ENCODE assay signal across 1 mouse cellular context in the genomic region with DNA sequence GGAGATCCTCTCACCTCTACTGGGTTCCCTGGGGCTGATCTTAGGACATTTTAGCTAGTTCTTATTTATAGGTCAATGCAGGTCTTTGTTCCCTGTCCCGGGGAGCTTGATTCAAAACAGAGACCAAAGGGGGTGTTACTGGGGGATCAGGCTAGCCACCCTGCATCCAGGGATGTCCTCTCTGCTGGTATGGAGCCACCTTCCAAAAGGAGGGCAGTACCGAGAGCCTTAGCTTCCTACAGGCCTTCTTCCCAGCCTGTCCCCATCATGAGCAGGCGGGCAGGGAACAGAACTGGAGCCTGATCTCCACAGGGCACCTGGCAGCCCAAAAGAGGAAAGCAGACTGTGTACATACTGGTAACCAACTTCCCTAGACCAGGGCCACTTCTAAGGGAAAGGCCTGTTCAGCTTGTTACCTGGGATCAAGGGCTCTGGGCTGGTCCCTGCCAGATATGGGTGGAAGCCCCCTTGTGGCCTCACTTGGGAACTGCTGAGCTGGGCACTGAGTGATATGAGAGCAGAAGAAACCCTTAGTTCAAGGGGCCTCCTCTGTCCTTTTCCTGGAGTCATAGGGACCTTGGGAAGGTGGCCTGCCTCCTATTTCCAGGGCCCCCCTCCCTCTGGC.
TF ChIP-seq lines count a peak whose summit lies in the region.

No protein-coding gene starts in this region.

TF ChIP-seq in CH12.LX, 34 proteins besides CTCF, POLR2A, EP300 and RAD21:
- TF ChIP-seq JUN (IDR thresholded peaks at IDR 0.05; ENCODE audit: insufficient read depth, low read depth, low read length) (no peak), CHD2 (IDR thresholded peaks at IDR 0.05; ENCODE audit: low read length) (no peak), NELFE (IDR thresholded peaks at IDR 0.05; ENCODE audit: low read depth, low read length) (no peak), GABPA (IDR thresholded peaks at IDR 0.05; ENCODE audit: insufficient replicate concordance, low read depth, low read length) (no peak), RCOR1 (conservative IDR thresholded peaks at IDR 0.05; ENCODE audit: low read depth, low read length) (no peak), IRF4 (IDR thresholded peaks at IDR 0.05; ENCODE audit: low read depth, low read length) (peak; percentile 14; the same call in 1 of the 2 replicates), MAFK (IDR thresholded peaks at IDR 0.05; ENCODE audit: insufficient replicate concordance, low read length) (peak; percentile 16; the same call in 1 of the 2 replicates), POLR2AphosphoS2 (IDR thresholded peaks at IDR 0.05; ENCODE audit: low read depth, low read length) (no peak), SMC3 (IDR thresholded peaks at IDR 0.05; ENCODE audit: low read depth, low read length) (peak; percentile 64), USF2 (conservative IDR thresholded peaks at IDR 0.05; ENCODE audit: low read depth, low read length) (no peak), JUND (conservative IDR thresholded peaks at IDR 0.05; ENCODE audit: low read depth, low read length) (no peak), E2F4 (IDR thresholded peaks at IDR 0.05; ENCODE audit: insufficient replicate concordance, low read depth, low read length) (no peak), CHD1 (IDR thresholded peaks at IDR 0.05; ENCODE audit: low read depth, low read length) (no peak), ZKSCAN1 (IDR thresholded peaks at IDR 0.05; ENCODE audit: borderline replicate concordance, low read depth, low read length) (no peak), MYC (IDR thresholded peaks at IDR 0.05; ENCODE audit: low read depth, low read length) (no peak)
